Mouse (Mus musculus): ENCODE measurements at regions not wholly inside any gene's neighbourhood (a gene's known extent, or its start where the extent isn't known, plus 50 kb on each side); places are given as distances from the start of the nearest gene placed in this dataset.

- TF ChIP-seq CTCF (IDR thresholded peaks at IDR 0.05; ENCODE audit: low read depth, low read length) (no peak), POLR2A (IDR thresholded peaks at IDR 0.05; ENCODE audit: insufficient read depth, low read length) (no peak), EP300 (IDR thresholded peaks at IDR 0.05; ENCODE audit: insufficient read depth, low read depth, low read length) (no peak)
Measured at GRCm38 (mm10) chr13:63649058-63649647, 75.8 kb upstream of the Ptch1 start.
